Mouse (Mus musculus) limb, embryonic 12.5 days (tissue): ENCODE results near the gene Myl4. TPM values are rescaled to one million over a fixed set of nuclear protein-coding genes. Genes with fewer than 3 reads are reported as not detected.
A peak's percentile ranks its signal among the peaks of the same experiment; 100 is the strongest.
"Not testable (repeated sequence)": the region's sequence is repeated elsewhere in the genome, so short reads cannot be mapped to it uniquely, and the experiment has no call there.

ENCODE experiments used
- ATAC-seq: fragments of 200-750 bp; cut with Nextera tagmentation; 2 replicates; pipeline ENCODE4 v1.8.0; 2017; ENCODE audit warnings: low read depth, moderate TSS enrichment; ENCODE audit not compliant: insufficient number of reproducible peaks, insufficient read depth, low FRiP score, low TSS enrichment
- H3K27ac ChIP-seq: fragments of 300-500 bp; sonication (generic); 2 replicates; pipeline ENCODE4 v1.5.1; 2016; ENCODE audit warnings: mild to moderate bottlenecking, moderate library complexity
- H3K27me3 ChIP-seq: fragments of 300-500 bp; sonication (generic); 2 replicates; pipeline ENCODE4 v1.6.1; 2016; ENCODE audit warnings: mild to moderate bottlenecking, moderate library complexity
- H3K36me3 ChIP-seq: fragments of 300-500 bp; sonication (generic); 2 replicates; pipeline ENCODE4 v1.6.1; 2016; ENCODE audit warnings: mild to moderate bottlenecking, moderate library complexity
- H3K4me1 ChIP-seq: fragments of 300-500 bp; sonication (generic); replicated peaks from 2 replicates; pipeline ENCODE4 v1.6.1; 2016
- H3K4me2 ChIP-seq: fragments of 300-500 bp; sonication (generic); 2 replicates; pipeline ENCODE4 v1.6.1; 2016; ENCODE audit warnings: mild to moderate bottlenecking, moderate library complexity
- H3K4me3 ChIP-seq: fragments of 300-500 bp; sonication (generic); replicated peaks from 2 replicates; pipeline ENCODE4 v1.5.1; 2016; ENCODE audit warnings: mild to moderate bottlenecking
- H3K9ac ChIP-seq: fragments of 300-500 bp; sonication (generic); replicated peaks from 2 replicates; pipeline ENCODE4 v1.6.1; 2016; ENCODE audit warnings: mild to moderate bottlenecking, moderate library complexity
- H3K9me3 ChIP-seq: fragments of 300-500 bp; sonication (generic); 2 replicates; pipeline ENCODE4 v1.6.1; 2016; ENCODE audit warnings: mild to moderate bottlenecking, moderate library complexity
- WGBS: fragments of 180-500 bp; shearing (Covaris S2); methylation state at CpG from one replicate; pipeline ENCODE4 v1.1.7; 2016; 5-methylcytosine and 5-hydroxymethylcytosine counted together
- polyA plus RNA-seq: library from polyadenylated mRNA; unstranded; fragments of >200 nt; fragmentation: Nextera tagmentation; extraction: Ambion mirVana; gene quantifications from 2 replicates; pipeline ENCODE4 v1.2.1, GENCODE M21; 2016

Myl4 gene
- polyA plus RNA-seq, 1 experiment from 2014 or later, result 40.3 TPM

- peaks cover 5% of the 10 kb centered on the region for H3K4me1 ChIP-seq
- WGBS, result 1% methylated on average over 53 of the region's 53 CpGs
- H3K9ac ChIP-seq, result peak overlapping the region; percentile 99
- H3K36me3 ChIP-seq, result peaks cover 9% of the 10 kb centered on the region
- no peaks in the 10 kb centered on the region for H3K27me3 ChIP-seq
- no peaks in the 10 kb centered on the region for H3K9me3 ChIP-seq
- peak; percentile 51; the same call in 1 of the 2 replicates for ATAC-seq
- H3K27ac ChIP-seq, result peak overlapping the region; percentile 93
- peak overlapping the region; percentile 96 for H3K4me3 ChIP-seq
- H3K4me2 ChIP-seq, result peak overlapping the region; percentile 81
Measured at GRCm38 (mm10) chr11:104549438-104550405, 741 bp upstream of the Myl4 start.

DNA sequence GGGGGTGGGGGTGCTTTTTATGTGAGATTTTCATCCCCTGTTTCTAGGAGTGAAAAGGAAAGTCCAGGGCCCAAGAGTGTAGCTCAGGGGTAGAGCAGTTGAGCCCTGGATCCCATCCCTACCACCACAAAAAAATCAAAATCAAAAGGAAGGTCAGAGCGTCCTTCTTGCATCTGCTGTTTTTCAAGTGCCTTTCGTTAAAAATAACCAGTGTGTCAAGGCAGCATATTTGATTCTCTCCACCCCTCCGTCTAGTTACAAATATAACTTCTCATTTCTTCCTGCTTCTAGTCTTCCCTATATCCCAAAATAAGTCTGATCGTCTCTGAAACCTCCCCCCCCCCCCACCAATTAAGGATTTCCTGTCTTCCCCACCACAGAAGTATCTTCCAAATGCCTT, 7.6 kb downstream of the Myl4 start:
- ATAC-seq, result no peak
- Histone ChIP-seq H3K9ac (no peak overlapping the region), H3K27me3 (no peaks in the 10 kb centered on the region), H3K36me3 (no peaks in the 10 kb centered on the region), H3K4me3 (no peak overlapping the region), H3K27ac (no peak overlapping the region), H3K4me2 (no peak overlapping the region), H3K4me1 (no peaks in the 10 kb centered on the region), H3K9me3 (no peaks in the 10 kb centered on the region)
- WGBS, result 77% methylated on average over 4 of the region's 4 CpGs

DNA sequence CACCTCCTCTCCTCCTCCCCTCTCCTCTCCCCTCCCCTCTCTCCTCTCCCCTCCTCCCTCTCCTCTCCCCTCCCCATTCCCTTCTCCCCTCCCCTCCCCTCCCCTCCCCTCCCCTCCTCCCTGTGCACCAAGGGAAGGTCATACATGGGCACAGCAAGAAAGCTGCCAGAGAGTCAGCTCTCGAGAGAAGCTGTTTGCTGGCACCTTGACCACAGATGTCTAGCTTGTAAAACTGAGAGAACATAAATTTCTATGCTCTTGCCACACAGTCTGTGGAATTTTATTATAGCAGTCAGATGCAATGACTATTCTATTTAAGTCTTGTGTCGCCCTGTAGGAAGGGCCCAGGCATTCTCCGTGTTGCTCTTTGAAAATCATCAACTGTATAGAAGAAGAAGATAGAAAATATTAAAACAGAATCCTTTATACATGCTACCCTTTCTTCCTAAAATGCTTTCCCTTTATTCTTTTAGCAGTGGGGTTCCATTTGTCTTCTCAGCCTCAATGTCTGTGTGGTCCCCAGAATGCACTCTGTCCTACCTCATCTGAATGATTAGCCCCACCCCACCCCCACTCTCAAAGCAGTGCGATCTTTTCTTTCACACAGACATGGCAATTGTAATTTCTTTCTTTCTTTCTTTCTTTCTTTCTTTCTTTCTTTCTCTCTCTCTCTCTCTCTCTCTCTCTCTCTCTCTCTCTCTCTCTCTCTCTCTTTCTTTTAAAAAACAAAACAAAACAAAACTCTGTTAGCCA, 8.4 kb downstream of the Myl4 start:
- no peaks in the 10 kb centered on the region for H3K36me3 ChIP-seq
- no peaks in the 10 kb centered on the region for H3K27me3 ChIP-seq
- ATAC-seq, result no peak
- H3K9me3 ChIP-seq, result no peaks in the 10 kb centered on the region
- H3K4me2 ChIP-seq, result no peak overlapping the region
- no peaks in the 10 kb centered on the region for H3K4me1 ChIP-seq
- H3K4me3 ChIP-seq, result no peak overlapping the region
- no peak overlapping the region for H3K27ac ChIP-seq
- no peak overlapping the region for H3K9ac ChIP-seq
- WGBS, result 51% methylated on average over 4 of the region's 4 CpGs

- Histone ChIP-seq H3K4me1 (no peaks in the 10 kb centered on the region), H3K27me3 (no peaks in the 10 kb centered on the region), H3K9ac (no peak overlapping the region), H3K36me3 (no peaks in the 10 kb centered on the region), H3K4me2 (no peak overlapping the region), H3K27ac (no peak overlapping the region), H3K9me3 (no peaks in the 10 kb centered on the region), H3K4me3 (no peak overlapping the region)
- ATAC-seq, result no peak
- 50% methylated on average over 2 of the region's 2 CpGs for WGBS
Measured at GRCm38 (mm10) chr11:104560971-104561370, 10.5 kb downstream of the Myl4 start.

GRCm38 (mm10) chr11:104563496-104563895, 13.0 kb downstream of the Myl4 start:
- Histone ChIP-seq H3K4me1 (no peaks in the 10 kb centered on the region), H3K9me3 (no peaks in the 10 kb centered on the region), H3K4me3 (no peak overlapping the region), H3K27me3 (no peaks in the 10 kb centered on the region), H3K9ac (no peak overlapping the region), H3K36me3 (no peaks in the 10 kb centered on the region), H3K4me2 (no peak overlapping the region), H3K27ac (no peak overlapping the region)
- 75% methylated on average over 1 of the region's 1 CpGs for WGBS
- ATAC-seq, result no peak

- H3K9ac ChIP-seq, result no peak overlapping the region
- H3K4me2 ChIP-seq, result no peak overlapping the region
- H3K9me3 ChIP-seq, result 0 out of 2 replicates have a peak, but pooled peaks cover 7% of the 10 kb centered on the region
- ATAC-seq, result no peak
- H3K27ac ChIP-seq, result no peak overlapping the region
- no peak overlapping the region for H3K4me3 ChIP-seq
- H3K27me3 ChIP-seq, result no peaks in the 10 kb centered on the region
- H3K36me3 ChIP-seq, result no peaks in the 10 kb centered on the region
- H3K4me1 ChIP-seq, result no peaks in the 10 kb centered on the region
- 74% methylated on average over 9 of the region's 9 CpGs for WGBS
Measured at GRCm38 (mm10) chr11:104565172-104565571, 14.7 kb downstream of the Myl4 start.

GRCm38 (mm10) chr11:104566097-104566496, 15.6 kb downstream of the Myl4 start:
- Histone ChIP-seq H3K27ac (no peak overlapping the region), H3K9me3 (0 out of 2 replicates have a peak, but pooled peaks cover 7% of the 10 kb centered on the region), H3K27me3 (peaks cover 6% of the 10 kb centered on the region), H3K36me3 (no peaks in the 10 kb centered on the region), H3K9ac (no peak overlapping the region), H3K4me2 (no peak overlapping the region), H3K4me3 (no peak overlapping the region), H3K4me1 (no peaks in the 10 kb centered on the region)
- ATAC-seq, result no peak
- 78% methylated on average over 6 of the region's 6 CpGs for WGBS

GRCm38 (mm10) chr11:104566796-104567195, 16.3 kb downstream of the Myl4 start:
- no peak overlapping the region for H3K4me2 ChIP-seq

DNA sequence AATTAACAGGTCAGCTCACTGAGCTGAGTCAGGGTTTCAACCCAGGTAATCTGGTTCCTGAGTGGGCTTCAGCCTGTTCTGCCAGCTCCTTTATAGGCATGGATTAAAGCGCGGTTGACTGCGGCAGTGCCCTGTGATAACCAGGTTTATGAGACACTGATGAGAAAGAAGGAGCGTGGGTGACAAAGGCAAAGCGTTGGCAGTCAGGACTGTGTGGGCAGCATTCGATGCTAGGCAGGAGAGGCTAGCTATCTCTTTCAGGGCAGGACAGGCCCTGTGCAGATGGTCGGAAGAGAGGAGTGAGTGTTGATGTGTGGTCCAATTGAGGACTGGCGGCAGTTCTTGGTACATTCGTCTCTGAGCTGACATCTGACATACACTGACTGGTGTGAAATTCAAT, 17.3 kb downstream of the Myl4 start:
- WGBS, result 75% methylated on average over 9 of the region's 9 CpGs
- no peak for ATAC-seq

More at GRCm38 (mm10) chr11:104566796-104567195, 16.3 kb downstream of the Myl4 start:
- no peaks in the 10 kb centered on the region for H3K36me3 ChIP-seq
- ATAC-seq, result no peak
- no peak overlapping the region for H3K27ac ChIP-seq
- no peak overlapping the region for H3K9ac ChIP-seq
- H3K4me1 ChIP-seq, result 0 out of 2 replicates have a peak, but pooled peaks cover 3% of the 10 kb centered on the region
- WGBS, result 79% methylated on average over 2 of the region's 2 CpGs
- H3K9me3 ChIP-seq, result 0 out of 2 replicates have a peak, but pooled peaks cover 7% of the 10 kb centered on the region
- H3K4me3 ChIP-seq, result no peak overlapping the region
- peaks cover 13% of the 10 kb centered on the region for H3K27me3 ChIP-seq

DNA sequence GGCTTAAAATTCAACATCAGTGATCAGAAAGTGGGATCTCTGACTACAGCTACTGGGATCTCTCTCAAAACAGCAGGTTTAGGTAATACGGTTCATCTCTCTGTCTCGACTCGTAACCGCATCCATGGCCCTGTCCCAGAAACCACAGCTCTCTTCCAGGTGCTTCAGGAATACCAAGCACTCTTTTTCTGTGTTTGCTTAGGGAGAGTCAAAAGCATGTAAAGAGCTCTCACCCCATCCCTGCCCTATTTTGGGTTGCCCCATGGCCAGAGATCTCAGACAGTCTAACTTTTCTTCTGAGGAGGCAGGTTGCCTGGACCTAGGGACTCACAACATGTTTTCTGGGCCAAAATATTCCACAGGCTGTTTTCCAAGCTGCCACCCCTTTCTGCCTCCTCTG, 17.9 kb downstream of the Myl4 start:
- peaks cover 28% of the 10 kb centered on the region for H3K27me3 ChIP-seq
- WGBS, result 94% methylated on average over 4 of the region's 4 CpGs
- H3K36me3 ChIP-seq, result no peaks in the 10 kb centered on the region
- H3K9ac ChIP-seq, result no peak overlapping the region
- H3K4me1 ChIP-seq, result 0 out of 2 replicates have a peak, but pooled peaks cover 3% of the 10 kb centered on the region
- no peak overlapping the region for H3K4me2 ChIP-seq
- 0 out of 2 replicates have a peak, but pooled peaks cover 7% of the 10 kb centered on the region for H3K9me3 ChIP-seq
- no peak overlapping the region for H3K4me3 ChIP-seq
- no peak for ATAC-seq
- no peak overlapping the region for H3K27ac ChIP-seq

More for the DNA sequence above, 17.3 kb downstream of the Myl4 start:
- no peak overlapping the region for H3K4me2 ChIP-seq
- 0 out of 2 replicates have a peak, but pooled peaks cover 7% of the 10 kb centered on the region for H3K9me3 ChIP-seq
- no peak overlapping the region for H3K27ac ChIP-seq
- no peak overlapping the region for H3K4me3 ChIP-seq
- peaks cover 22% of the 10 kb centered on the region for H3K27me3 ChIP-seq
- H3K4me1 ChIP-seq, result 0 out of 2 replicates have a peak, but pooled peaks cover 3% of the 10 kb centered on the region
- H3K9ac ChIP-seq, result no peak overlapping the region
- no peaks in the 10 kb centered on the region for H3K36me3 ChIP-seq

DNA sequence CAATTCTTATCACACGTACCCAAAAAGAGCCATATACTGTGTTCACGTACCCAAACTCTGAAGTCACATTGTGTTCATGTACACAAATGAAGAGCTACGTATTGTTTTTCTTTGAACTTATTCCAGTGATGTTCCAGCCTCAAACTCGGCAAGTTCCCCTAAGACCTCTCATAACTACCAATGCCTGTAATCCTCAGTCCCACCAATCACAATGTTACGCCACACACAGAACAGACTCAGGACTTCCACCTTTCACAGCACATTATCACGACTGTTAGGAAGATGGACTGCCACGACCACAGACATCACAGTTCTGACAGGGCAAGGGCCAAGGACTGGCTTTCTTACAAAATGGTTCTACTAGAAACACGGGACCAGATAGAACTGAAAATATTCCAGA, 20.1 kb downstream of the Myl4 start:
- not testable (repeated sequence) for H3K9ac ChIP-seq, H3K4me1 ChIP-seq, H3K36me3 ChIP-seq, H3K9me3 ChIP-seq, H3K4me2 ChIP-seq, H3K4me3 ChIP-seq, H3K27ac ChIP-seq, ATAC-seq
- WGBS, result 87% methylated on average over 8 of the region's 8 CpGs
- H3K27me3 ChIP-seq, result peaks cover 29% of the 10 kb centered on the region
